19 mouse cellular contexts compared by ENCODE assay signal in the genomic region with DNA sequence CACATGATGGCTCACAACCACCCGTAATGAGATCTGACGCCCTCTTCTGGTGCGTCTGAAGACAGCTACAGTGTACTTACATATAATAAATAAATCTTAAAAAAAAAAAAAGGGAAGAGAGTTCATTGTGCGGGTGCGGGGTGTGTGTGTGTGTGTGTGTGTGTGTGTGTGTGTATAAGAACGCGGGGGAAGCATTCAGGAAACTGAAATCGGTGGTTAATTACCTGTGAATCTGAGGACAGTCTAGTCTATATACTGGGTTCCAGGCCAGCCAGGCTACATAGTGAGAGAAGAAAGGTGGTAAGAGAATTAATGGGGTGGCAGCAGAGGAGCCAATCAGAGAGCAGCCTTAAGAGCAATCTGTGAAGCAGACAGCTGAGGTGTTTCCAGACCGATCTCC. TPM values are rescaled to one million over a fixed set of nuclear protein-coding genes. Genes with fewer than 3 reads are reported as not detected.
DNase-seq lines count a peak whose midpoint lies in the region; ATAC-seq and TF ChIP-seq lines count a peak whose summit lies in the region.
"Not testable (repeated sequence)": the region's sequence is repeated elsewhere in the genome, so short reads cannot be mapped to it uniquely, and the experiment has no call there.
"Had no signal": no experiment of that assay in that cellular context is flagged by ENCODE, and none has a peak within 500 bp of the region (broad histone marks: within the 10 kb centered on the region; RNA-seq: fewer than 3 reads in every experiment).

No protein-coding gene starts in this region.

- H3K4me3 ChIP-seq in G1E (ENCODE audit: low read depth, low read length), result peak overlapping the region; percentile 85; the same call in 1 of the 2 replicates
- H3K4me3 ChIP-seq in erythroblast, embryonic 14.5 days (replicated peaks), result peak overlapping the region; percentile 97
- H3K4me3 ChIP-seq in heart, embryonic 13.5 days, result peak overlapping the region; percentile 78; the same call in 1 of the 2 replicates
- not testable (repeated sequence) for H3K4me3 ChIP-seq in intestine, embryonic 16.5 days (ENCODE audit: low read length); midbrain, embryonic 15.5 days
- H3K4me3 ChIP-seq in liver, embryonic 15.5 days (replicated peaks), result peak overlapping the region; percentile 85

- not testable (repeated sequence) for H3K27me3 ChIP-seq in G1E (ENCODE audit: insufficient read depth, low read length); erythroblast, embryonic 14.5 days (ENCODE audit: control insufficient read depth); heart, embryonic 13.5 days (replicated peaks); intestine, embryonic 16.5 days (replicated peaks; ENCODE audit: control insufficient read depth, insufficient read depth, low read length); liver, embryonic 15.5 days; midbrain, embryonic 15.5 days (replicated peaks); splenic B cell, adult 2 months (ENCODE audit: control insufficient read depth, insufficient read depth, low read length, poor library complexity, severe bottlenecking)

- 0 out of 2 replicates have a peak overlapping the region, but pooled peaks have one; percentile 17 for H3K9ac ChIP-seq in heart, embryonic 13.5 days
- not testable (repeated sequence) for H3K9ac ChIP-seq in intestine, embryonic 16.5 days (ENCODE audit: low read depth, low read length); midbrain, embryonic 15.5 days
- H3K9ac ChIP-seq in liver, embryonic 15.5 days, result 0 out of 2 replicates have a peak overlapping the region, but pooled peaks have one; percentile 9

- not testable (repeated sequence) for H3K27ac ChIP-seq in heart, embryonic 13.5 days (replicated peaks); intestine, embryonic 16.5 days (ENCODE audit: low read length); liver, embryonic 15.5 days (replicated peaks); midbrain, embryonic 15.5 days

- DNase-seq in 416B (ENCODE audit: low read depth), result peak; percentile 52
- DNase-seq in G1E (ENCODE audit: low spot score), result not testable (repeated sequence)
- DNase-seq in splenic B cell, adult 2 months (ENCODE audit: low read depth, low spot score), result peak; percentile 54

- 76% methylated on average over 9 of the region's 9 CpGs for WGBS in heart, embryonic 13.5 days
- 76% methylated on average over 8 of the region's 9 CpGs for WGBS in intestine, embryonic 16.5 days
- 52% methylated on average over 9 of the region's 9 CpGs for WGBS in liver, embryonic 15.5 days (ENCODE audit: insufficient replicate concordance)
- WGBS in midbrain, embryonic 15.5 days, result 78% methylated on average over 9 of the region's 9 CpGs

- H3K4me2 ChIP-seq in heart, embryonic 13.5 days, result peak overlapping the region; percentile 93; the same call in 1 of the 2 replicates
- H3K4me2 ChIP-seq in intestine, embryonic 16.5 days (ENCODE audit: low read depth, low read length), result peak overlapping the region; percentile 88; the same call in 1 of the 2 replicates
- H3K4me2 ChIP-seq in liver, embryonic 15.5 days, result peak overlapping the region; percentile 90
- H3K4me2 ChIP-seq in midbrain, embryonic 15.5 days, result peak overlapping the region; percentile 97

- not testable (repeated sequence) for H3K9me3 ChIP-seq in G1E (replicated peaks); erythroblast, embryonic 14.5 days (ENCODE audit: control insufficient read depth, low read length); heart, embryonic 13.5 days; intestine, embryonic 16.5 days (ENCODE audit: control insufficient read depth, low read length); liver, embryonic 15.5 days (replicated peaks); midbrain, embryonic 15.5 days

- TF ChIP-seq CTCF in G1E (IDR thresholded peaks at IDR 0.05; ENCODE audit: low read depth, low read length), result not testable (repeated sequence)

- peaks cover 27% of the 10 kb centered on the region for H3K4me1 ChIP-seq in G1E (ENCODE audit: insufficient read depth, low read depth, low read length)
- peaks cover 43% of the 10 kb centered on the region for H3K4me1 ChIP-seq in erythroblast, embryonic 14.5 days (ENCODE audit: control insufficient read depth)
- peaks cover 41% of the 10 kb centered on the region for H3K4me1 ChIP-seq in heart, embryonic 13.5 days
- peaks cover 12% of the 10 kb centered on the region for H3K4me1 ChIP-seq in intestine, embryonic 16.5 days (ENCODE audit: control insufficient read depth, insufficient read depth, low read length)
- peaks cover 33% of the 10 kb centered on the region for H3K4me1 ChIP-seq in liver, embryonic 15.5 days (replicated peaks)
- peaks cover 22% of the 10 kb centered on the region for H3K4me1 ChIP-seq in midbrain, embryonic 15.5 days

- not testable (repeated sequence) for ATAC-seq in G1E (ENCODE audit: extremely low read depth, insufficient number of reproducible peaks, low FRiP score, poor library complexity, severe bottlenecking); heart, embryonic 13.5 days (ENCODE audit: extremely low read depth, insufficient number of reproducible peaks, low FRiP score, low TSS enrichment); intestine, embryonic 16.5 days; liver, embryonic 15.5 days (ENCODE audit: insufficient read depth); midbrain, embryonic 15.5 days (replicated peaks)

- H3K36me3 ChIP-seq in G1E (replicated peaks), result peaks cover 42% of the 10 kb centered on the region
- H3K36me3 ChIP-seq in erythroblast, embryonic 14.5 days (ENCODE audit: control insufficient read depth), result peaks cover 28% of the 10 kb centered on the region
- peaks cover 24% of the 10 kb centered on the region for H3K36me3 ChIP-seq in heart, embryonic 13.5 days
- not testable (repeated sequence) for H3K36me3 ChIP-seq in intestine, embryonic 16.5 days (ENCODE audit: control insufficient read depth, insufficient read depth, low read length); splenic B cell, adult 2 months (ENCODE audit: control insufficient read depth, insufficient read depth, low read length, poor library complexity, severe bottlenecking)
- H3K36me3 ChIP-seq in liver, embryonic 15.5 days (replicated peaks), result peaks cover 25% of the 10 kb centered on the region
- H3K36me3 ChIP-seq in midbrain, embryonic 15.5 days (replicated peaks), result peaks cover 11% of the 10 kb centered on the region

RNA-seq across cellular contexts. Expression of a gene that starts 1.1 kb away (rescaled TPM):
- total RNA-seq in G1E (2014; fragmentation: Nextera tagmentation) (19.3 and 32.8 TPM in 2 replicates), G1E (2017) (42.5 and 51.0 TPM in 2 replicates)
- polyA plus RNA-seq in G1E (2012), result 75.9 and 85.4 TPM in 2 replicates
- polyA plus RNA-seq in erythroblast, embryonic 14.5 days (2012), result 19.2 and 20.4 TPM in 2 replicates
- polyA plus RNA-seq in heart, embryonic 13.5 days (2015; fragmentation: Nextera tagmentation; extraction: Ambion mirVana), result 65.1 and 71.5 TPM in 2 replicates
- 63.7 and 67.0 TPM in 2 replicates for polyA plus RNA-seq in intestine, embryonic 16.5 days (2015; fragmentation: Nextera tagmentation; extraction: Ambion mirVana)
- polyA plus RNA-seq in liver, embryonic 15.5 days (2015; fragmentation: Nextera tagmentation; extraction: Ambion mirVana), result 26.2 and 27.0 TPM in 2 replicates
- 91.8 and 92.3 TPM in 2 replicates for polyA plus RNA-seq in midbrain, embryonic 15.5 days (2015; fragmentation: Nextera tagmentation; extraction: Ambion mirVana)

RNA-seq across cellular contexts. Expression of a gene that starts 1.3 kb away (rescaled TPM):
- total RNA-seq in G1E (2014; fragmentation: Nextera tagmentation) (not detected in 2 replicates), G1E (2017) (0.12 and 0.71 TPM in 2 replicates)
- 0.93 and 1.3 TPM in 2 replicates for polyA plus RNA-seq in G1E (2012)
- polyA plus RNA-seq in erythroblast, embryonic 14.5 days (2012), result 0.08 and 0.15 TPM in 2 replicates
- polyA plus RNA-seq in heart, embryonic 13.5 days (2015; fragmentation: Nextera tagmentation; extraction: Ambion mirVana), result 0.53 and 0.90 TPM in 2 replicates
- not detected in 2 replicates for polyA plus RNA-seq in intestine, embryonic 16.5 days (2015; fragmentation: Nextera tagmentation; extraction: Ambion mirVana)
- polyA plus RNA-seq in liver, embryonic 15.5 days (2015; fragmentation: Nextera tagmentation; extraction: Ambion mirVana), result not detected in 2 replicates
- not detected in 2 replicates for polyA plus RNA-seq in midbrain, embryonic 15.5 days (2015; fragmentation: Nextera tagmentation; extraction: Ambion mirVana)
- total RNA-seq: layer of hippocampus, adult 8-10 months had no signal
- polyA plus RNA-seq: forebrain, embryonic 16.5 days; hindbrain, embryonic 12.5 days; lung, adult 2 months; midbrain, embryonic 12.5 days had no signal

RNA-seq across cellular contexts. Expression of a gene that starts 1.4 kb away (rescaled TPM):
- total RNA-seq in G1E (2014; fragmentation: Nextera tagmentation) (4.9 and 7.4 TPM in 2 replicates), G1E (2017) (2.6 and 4.9 TPM in 2 replicates)
- 0.24 and 0.25 TPM in 2 replicates for polyA plus RNA-seq in G1E (2012)
- polyA plus RNA-seq in erythroblast, embryonic 14.5 days (2012), result 0.03 and 0.05 TPM in 2 replicates
- polyA plus RNA-seq in heart, embryonic 13.5 days (2015; fragmentation: Nextera tagmentation; extraction: Ambion mirVana), result 2.4 and 3.0 TPM in 2 replicates
- 2.6 and 3.2 TPM in 2 replicates for polyA plus RNA-seq in intestine, embryonic 16.5 days (2015; fragmentation: Nextera tagmentation; extraction: Ambion mirVana)
- polyA plus RNA-seq in liver, embryonic 15.5 days (2015; fragmentation: Nextera tagmentation; extraction: Ambion mirVana), result 1.9 and 2.3 TPM in 2 replicates
- polyA plus RNA-seq in midbrain, embryonic 15.5 days (2015; fragmentation: Nextera tagmentation; extraction: Ambion mirVana), result 7.3 and 8.2 TPM in 2 replicates

RNA-seq across cellular contexts. Expression of a gene that starts 5.1 kb away (rescaled TPM):
- total RNA-seq in G1E (2014; fragmentation: Nextera tagmentation), result 3.7 and 7.7 TPM in 2 replicates
- total RNA-seq in G1E (2017), result 2.1 and 2.6 TPM in 2 replicates
- polyA plus RNA-seq in G1E (2012), result 0.77 and 0.88 TPM in 2 replicates
- 0.08 TPM in 1 of 2 replicates, not detected in the other for polyA plus RNA-seq in erythroblast, embryonic 14.5 days (2012)
- 139 and 147 TPM in 2 replicates for polyA plus RNA-seq in heart, embryonic 13.5 days (2015; fragmentation: Nextera tagmentation; extraction: Ambion mirVana)
- 0.49 and 0.72 TPM in 2 replicates for polyA plus RNA-seq in intestine, embryonic 16.5 days (2015; fragmentation: Nextera tagmentation; extraction: Ambion mirVana)
- 2.6 and 3.1 TPM in 2 replicates for polyA plus RNA-seq in liver, embryonic 15.5 days (2015; fragmentation: Nextera tagmentation; extraction: Ambion mirVana)
- polyA plus RNA-seq in midbrain, embryonic 15.5 days (2015; fragmentation: Nextera tagmentation; extraction: Ambion mirVana), result 1.2 and 1.8 TPM in 2 replicates

RNA-seq across cellular contexts. Expression of a gene that starts 20.5 kb away (rescaled TPM):
- total RNA-seq in G1E (2014; fragmentation: Nextera tagmentation) (not detected in 2 replicates), G1E (2017) (not detected in 2 replicates)
- not detected in 2 replicates for polyA plus RNA-seq in G1E (2012)
- polyA plus RNA-seq in erythroblast, embryonic 14.5 days (2012), result not detected in 2 replicates
- polyA plus RNA-seq in heart, embryonic 13.5 days (2015; fragmentation: Nextera tagmentation; extraction: Ambion mirVana), result not detected in 2 replicates
- 0.92 and 1.1 TPM in 2 replicates for polyA plus RNA-seq in intestine, embryonic 16.5 days (2015; fragmentation: Nextera tagmentation; extraction: Ambion mirVana)
- polyA plus RNA-seq in liver, embryonic 15.5 days (2015; fragmentation: Nextera tagmentation; extraction: Ambion mirVana), result not detected in 2 replicates
- not detected in 2 replicates for polyA plus RNA-seq in midbrain, embryonic 15.5 days (2015; fragmentation: Nextera tagmentation; extraction: Ambion mirVana)
- total RNA-seq: adrenal gland, adult 18-20 months; heart, postnatal 10 days; layer of hippocampus, adult 8-10 months; left cerebral cortex, adult 18-20 months; left cerebral cortex, postnatal 4 days had no signal
- polyA plus RNA-seq: forebrain, embryonic 16.5 days; gonadal fat pad, adult 2 months; hindbrain, embryonic 12.5 days; kidney, adult 2 months; lung, adult 2 months; midbrain, embryonic 12.5 days had no signal
